Mouse (Mus musculus): ENCODE data around the gene Nupl1.

DNA sequence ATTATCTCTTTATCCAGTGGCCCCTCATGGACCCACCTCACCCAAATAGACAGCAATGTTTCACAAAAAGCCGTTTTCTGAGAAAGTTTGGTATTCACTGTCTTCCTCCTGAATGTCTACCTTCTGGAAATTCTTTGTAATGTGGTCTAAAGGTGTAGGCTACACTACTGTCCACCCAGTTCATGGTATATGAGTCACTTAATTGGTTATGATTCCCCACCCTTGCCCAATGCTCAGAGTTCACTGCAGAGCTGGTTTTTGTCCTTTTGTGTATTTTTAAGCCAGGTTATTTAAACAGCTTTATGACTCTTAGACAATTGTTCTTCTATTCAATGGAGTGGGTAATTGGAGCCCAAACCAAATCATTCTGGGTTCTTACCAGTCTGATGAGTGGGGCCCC is 35.1 kb downstream of the Nupl1 start:
- no peak for TF ChIP-seq POLR2A (IDR thresholded peaks at IDR 0.05; ENCODE audit: borderline replicate concordance, insufficient read depth, low read length)
- no peak for TF ChIP-seq CTCF (IDR thresholded peaks at IDR 0.05; ENCODE audit: borderline replicate concordance, insufficient read depth, low read depth, low read length)

All from cerebellum, adult 2 months (tissue).